Mouse (Mus musculus) megakaryocyte, embryonic 14.5 days (primary cell): ENCODE measurements around the gene Fcer1g.

Experiments
- FLI1 ChIP-seq: IDR thresholded peaks from 2 replicates; pipeline ENCODE4 v1.6.1; 2012; ENCODE audit warnings: low read length, inconsistent platforms, mixed read lengths
- GATA1 ChIP-seq: IDR thresholded peaks from 3 replicates; pipeline ENCODE4 v1.6.1; 2012; ENCODE audit warnings: mixed read lengths, low read length, inconsistent platforms, borderline replicate concordance

DNA sequence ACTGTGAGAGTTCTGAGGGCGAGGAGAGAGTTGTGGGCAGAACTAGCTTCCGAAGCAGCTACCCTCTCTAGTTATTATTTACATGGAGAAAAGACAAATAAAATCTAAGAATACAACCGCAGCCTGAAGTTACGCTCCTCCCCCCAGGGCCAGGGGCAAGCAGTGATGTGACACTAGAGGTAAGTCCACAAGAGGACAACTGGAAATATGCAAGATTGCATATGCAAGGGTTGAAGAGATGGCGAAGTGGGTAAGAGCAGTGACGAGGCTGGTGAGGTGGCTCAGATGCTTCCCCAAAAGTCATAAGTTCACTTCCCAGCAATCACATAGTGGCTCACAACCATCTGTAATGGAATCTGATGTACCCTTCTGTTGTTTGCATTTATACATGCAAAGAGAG is 11.0 kb downstream of the Fcer1g start:
- TF ChIP-seq FLI1 (no peak), GATA1 (no peak)
